Comparison of ENCODE assay signal across 20 mouse cellular contexts in the genomic region with DNA sequence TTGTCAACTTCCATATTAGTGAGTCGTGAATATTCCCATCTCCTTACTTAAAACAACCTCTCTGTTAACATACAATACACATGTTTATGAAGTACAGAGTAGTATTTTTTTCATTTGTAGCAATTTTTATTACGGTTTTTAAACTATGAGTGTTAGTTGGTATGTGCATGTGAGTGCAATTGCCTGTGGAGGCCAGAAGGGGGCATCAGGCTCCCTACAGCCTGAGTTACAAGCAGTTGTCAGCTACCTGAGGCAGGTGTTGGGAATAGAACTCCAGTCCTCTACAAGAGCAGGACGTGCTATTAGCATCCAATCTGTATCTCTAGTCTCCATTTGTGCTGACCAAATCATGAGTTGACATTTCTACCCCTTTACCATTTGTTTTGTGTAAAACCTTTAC. TPM values are rescaled to one million over a fixed set of nuclear protein-coding genes. Genes with fewer than 3 reads are reported as not detected.
DNase-seq lines count a peak whose midpoint lies in the region; TF ChIP-seq lines count a peak whose summit lies in the region.
"Had no signal": no experiment of that assay in that cellular context is flagged by ENCODE, and none has a peak within 500 bp of the region (broad histone marks: within the 10 kb centered on the region; RNA-seq: fewer than 3 reads in every experiment).

No protein-coding gene starts in this region.

- no peak overlapping the region for H3K27ac ChIP-seq in layer of hippocampus, adult 2 months
- H3K27ac ChIP-seq: embryonic facial prominence, embryonic 12.5 days; hindbrain, embryonic 12.5 days; liver, embryonic 13.5 days; neural tube, embryonic 12.5 days had no signal

- no peak for DNase-seq in layer of hippocampus, adult 2 months (ENCODE audit: low spot score in 2 of 2)
- no peak for DNase-seq in layer of hippocampus, adult 9-10 months (ENCODE audit: low spot score)
- DNase-seq in A20 (ENCODE audit: low read depth, low spot score) (peak; percentile 16), R1 (ENCODE audit: low read depth, low spot score) (peak; percentile 59)
- DNase-seq in CD4-positive helper T cell, adult 2 months (ENCODE audit: low read depth, low spot score) = peak; percentile 22
- no peak for DNase-seq in retina, embryonic 14.5 days (ENCODE audit: low spot score)
- DNase-seq in urinary bladder, postnatal 25 days (ENCODE audit: low spot score) = no peak
- no peak for DNase-seq in adrenal gland, postnatal 10 days
- DNase-seq: adrenal gland, postnatal 25 days; cerebellum, adult 8-10 months; gastrocnemius, postnatal 36 days; heart, postnatal 10 days; left cerebral cortex, postnatal 4 days; liver, embryonic 13.5 days; spleen, adult 18-20 months; thymus, adult 18-20 months had no signal

- no peak overlapping the region for H3K4me3 ChIP-seq in layer of hippocampus, adult 2 months
- H3K4me3 ChIP-seq: embryonic facial prominence, embryonic 12.5 days; erythroblast, embryonic 14.5 days; hindbrain, embryonic 12.5 days; liver, embryonic 13.5 days; neural tube, embryonic 12.5 days had no signal

- peak; percentile 54 for TF ChIP-seq CTCF in layer of hippocampus, adult 2 months (conservative IDR thresholded peaks at IDR 0.05)

RNA-seq across cellular contexts. Expression of gene St8sia1, which starts 19.8 kb away (rescaled TPM):
- total RNA-seq in layer of hippocampus, adult 2 months (2021) = 10 to 100 TPM; 34.4 to 39.1 TPM
- 1 to 10 TPM; 1.7 to 2.5 TPM for total RNA-seq in adrenal gland, postnatal 10 days (2021)

Comparison
In these comparisons a context has a peak if more than half of its experiments do, and no peak if none do; other contexts are left out.
1. DNase-seq: peak in A20 (single experiment), CD4-positive helper T cell, adult 2 months (single experiment) and R1 (single experiment); none in layer of hippocampus, adult 2 months (0 of 2), layer of hippocampus, adult 9-10 months (single experiment), retina, embryonic 14.5 days (single experiment), urinary bladder, postnatal 25 days (single experiment) and adrenal gland, postnatal 10 days (single experiment).
2. RNA of gene St8sia1, which starts 19.8 kb away (total RNA-seq): 34.4 to 39.1 TPM in layer of hippocampus, adult 2 months; 1.7 to 2.5 TPM in adrenal gland, postnatal 10 days; every median in the first group is over 10 times any median in the second.